Mouse (Mus musculus) midbrain, embryonic 12.5 days (tissue): ENCODE results near the gene Vim. TPM values are rescaled to one million over a fixed set of nuclear protein-coding genes. Genes with fewer than 3 reads are reported as not detected.

Source experiments
- ATAC-seq: fragments of 200-750 bp; cut with Nextera tagmentation; 2 replicates; pipeline ENCODE4 v1.8.0; 2017; ENCODE audit warnings: low read depth, moderate TSS enrichment, moderate library complexity; ENCODE audit not compliant: low FRiP score
- H3K27ac ChIP-seq: fragments of 300-500 bp; sonication (generic); replicated peaks from 2 replicates; pipeline ENCODE4 v1.5.1; 2016; ENCODE audit warnings: mild to moderate bottlenecking
- H3K27me3 ChIP-seq: fragments of 300-500 bp; sonication (generic); 2 replicates; pipeline ENCODE4 v1.6.1; 2016; ENCODE audit warnings: mild to moderate bottlenecking
- H3K36me3 ChIP-seq: fragments of 300-500 bp; sonication (generic); 2 replicates; pipeline ENCODE4 v1.6.1; 2016
- H3K4me1 ChIP-seq: fragments of 300-500 bp; sonication (generic); 2 replicates; pipeline ENCODE4 v1.6.1; 2016
- H3K4me2 ChIP-seq: fragments of 300-500 bp; sonication (generic); replicated peaks from 2 replicates; pipeline ENCODE4 v1.6.1; 2016; ENCODE audit warnings: mild to moderate bottlenecking, moderate library complexity
- H3K4me3 ChIP-seq: fragments of 300-500 bp; sonication (generic); 2 replicates; pipeline ENCODE4 v1.5.1; 2016; ENCODE audit warnings: mild to moderate bottlenecking
- H3K9ac ChIP-seq: fragments of 300-500 bp; sonication (generic); replicated peaks from 2 replicates; pipeline ENCODE4 v1.6.1; 2016; ENCODE audit warnings: mild to moderate bottlenecking, moderate library complexity
- H3K9me3 ChIP-seq: fragments of 300-500 bp; sonication (generic); 2 replicates; pipeline ENCODE4 v1.6.1; 2016; ENCODE audit warnings: mild to moderate bottlenecking
- WGBS: fragments of 180-500 bp; shearing (Covaris S2); methylation state at CpG from one replicate; pipeline ENCODE4 v1.1.7; 2016; 5-methylcytosine and 5-hydroxymethylcytosine counted together
- polyA plus RNA-seq: library from polyadenylated mRNA; unstranded; fragments of >200 nt; fragmentation: Nextera tagmentation; extraction: Ambion mirVana; gene quantifications from 2 replicates; pipeline ENCODE4 v1.2.1, GENCODE M21; 2016

Vim gene
- polyA plus RNA-seq, result 1,184 and 1,191 TPM in 2 replicates

DNA sequence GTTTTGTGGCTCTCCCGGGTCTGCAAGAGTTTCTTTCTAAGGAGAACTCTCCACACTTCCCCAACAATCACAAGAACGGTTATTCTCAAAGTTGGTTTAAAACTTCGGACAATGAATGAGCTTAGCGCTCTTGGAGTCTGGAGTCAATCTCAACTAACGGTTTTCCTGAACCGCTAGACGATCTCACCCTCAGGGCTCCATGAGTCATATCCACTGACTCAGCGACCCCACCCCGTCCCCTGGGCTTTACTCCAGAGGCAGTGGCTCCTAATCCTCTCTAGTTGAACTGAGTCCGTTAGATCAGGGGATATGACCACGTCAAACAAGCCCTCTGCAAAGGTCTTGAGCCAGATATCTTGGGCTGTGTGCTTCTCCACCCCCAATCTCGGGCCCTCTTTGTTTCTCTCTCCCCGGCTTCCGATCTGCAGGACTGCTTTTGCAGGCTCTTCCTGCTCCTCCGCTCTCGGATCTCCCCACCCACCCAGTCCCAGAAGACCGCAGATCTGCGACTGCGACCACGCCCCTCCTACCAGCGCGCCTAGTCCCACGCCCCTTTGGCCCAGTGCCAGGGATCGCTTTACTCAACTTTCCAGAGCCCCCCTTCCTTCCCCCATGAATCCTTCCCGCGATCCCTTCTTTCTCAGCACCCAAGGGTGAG is at the start of gene Vim:
Vim (plus strand) TSS at position 520 of the 658 bp plus-strand sequence.
- under 1% methylated on average over 26 of the region's 26 CpGs for WGBS
- peaks cover 34% of the 10 kb centered on the region for H3K4me1 ChIP-seq

DNA sequence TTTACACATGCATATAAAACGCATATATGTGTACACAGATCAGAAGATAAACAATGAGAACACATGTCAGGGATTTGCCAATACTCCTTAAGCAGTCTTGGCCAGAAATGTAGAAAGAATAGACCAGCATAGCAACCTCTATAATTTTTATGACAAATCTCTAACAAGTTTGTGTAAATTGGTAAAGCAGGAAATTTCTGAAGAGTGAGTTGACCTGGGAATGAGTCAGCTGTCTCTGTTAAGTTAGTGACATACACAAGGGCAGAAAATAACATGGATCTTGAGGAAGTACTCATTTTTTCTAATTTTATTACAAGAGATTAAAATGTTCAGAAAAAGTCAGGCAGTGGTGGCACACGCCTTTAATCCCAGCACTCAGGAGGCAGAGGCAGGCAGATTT is 47.5 kb upstream of the Vim start:
- H3K27me3 ChIP-seq, result 0 out of 2 replicates have a peak, but pooled peaks cover 6% of the 10 kb centered on the region
- no peak overlapping the region for H3K4me3 ChIP-seq
- no peak for ATAC-seq
- H3K4me1 ChIP-seq, result 0 out of 2 replicates have a peak, but pooled peaks cover 4% of the 10 kb centered on the region
- H3K9ac ChIP-seq, result no peak overlapping the region
- H3K36me3 ChIP-seq, result no peaks in the 10 kb centered on the region
- no peaks in the 10 kb centered on the region for H3K9me3 ChIP-seq
- 93% methylated on average over 2 of the region's 2 CpGs for WGBS
- H3K27ac ChIP-seq, result no peak overlapping the region
- H3K4me2 ChIP-seq, result no peak overlapping the region

More for the DNA sequence above, at the start of gene Vim:
- Histone ChIP-seq H3K27ac (peak within 1 kb of the TSS; percentile 97), H3K4me2 (peak within 1 kb of the TSS; percentile 63), H3K36me3 (peaks cover 12% of the 10 kb centered on the region), H3K4me3 (peak within 1 kb of the TSS; percentile 94), H3K9me3 (no peaks in the 10 kb centered on the region), H3K9ac (peak within 1 kb of the TSS; percentile 98), H3K27me3 (no peaks in the 10 kb centered on the region)
- ATAC-seq, result peak; percentile 88

DNA sequence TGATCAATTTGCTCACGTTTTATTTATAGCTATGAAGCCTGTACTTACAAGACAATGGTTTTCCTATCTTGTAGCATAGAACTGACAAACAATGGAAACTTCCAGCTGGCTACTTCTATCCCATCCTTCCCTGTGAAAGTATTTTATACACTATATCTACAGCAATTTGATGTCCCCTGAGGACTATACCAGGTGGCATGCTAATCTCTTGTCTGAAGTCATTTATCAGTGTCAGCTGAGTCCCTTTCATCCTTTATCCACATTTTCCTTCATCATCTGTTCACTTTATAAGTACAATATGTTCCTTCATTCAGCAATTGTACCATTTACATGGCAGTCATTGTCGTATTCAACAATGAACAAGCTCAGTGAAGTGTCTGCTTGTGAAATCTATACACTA is 46.6 kb upstream of the Vim start:
- Histone ChIP-seq H3K4me3 (no peak overlapping the region), H3K27me3 (0 out of 2 replicates have a peak, but pooled peaks cover 6% of the 10 kb centered on the region), H3K27ac (no peak overlapping the region), H3K36me3 (no peaks in the 10 kb centered on the region), H3K9me3 (no peaks in the 10 kb centered on the region), H3K9ac (no peak overlapping the region), H3K4me1 (0 out of 2 replicates have a peak, but pooled peaks cover 4% of the 10 kb centered on the region), H3K4me2 (no peak overlapping the region)
- ATAC-seq, result no peak
- 60% methylated on average over 2 of the region's 2 CpGs for WGBS

DNA sequence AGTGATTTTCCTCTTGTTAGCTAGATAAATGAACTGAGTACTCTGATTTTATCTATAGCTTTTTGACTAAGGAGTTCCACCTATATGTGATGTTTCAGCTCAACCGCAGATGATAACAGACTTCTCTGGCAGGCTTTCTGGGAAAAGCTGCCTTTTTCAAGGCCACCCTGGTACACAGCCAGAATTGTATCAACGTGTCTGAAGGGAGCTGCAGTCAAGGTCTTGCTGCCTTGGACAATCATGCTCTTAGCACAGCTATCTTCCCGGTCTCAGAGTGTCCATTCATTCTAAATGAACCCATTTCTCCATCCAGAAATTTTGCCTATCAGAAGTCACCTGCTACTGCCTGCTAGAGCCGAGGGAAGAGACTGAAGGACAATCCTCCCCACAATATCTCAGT is 46.2 kb upstream of the Vim start:
- no peak overlapping the region for H3K9ac ChIP-seq
- H3K4me1 ChIP-seq, result 0 out of 2 replicates have a peak, but pooled peaks cover 4% of the 10 kb centered on the region
- ATAC-seq, result no peak
- H3K27me3 ChIP-seq, result 0 out of 2 replicates have a peak, but pooled peaks cover 6% of the 10 kb centered on the region
- H3K36me3 ChIP-seq, result no peaks in the 10 kb centered on the region
- no peaks in the 10 kb centered on the region for H3K9me3 ChIP-seq
- no peak overlapping the region for H3K27ac ChIP-seq
- H3K4me2 ChIP-seq, result no peak overlapping the region
- H3K4me3 ChIP-seq, result no peak overlapping the region
- 79% methylated on average over 4 of the region's 4 CpGs for WGBS

DNA sequence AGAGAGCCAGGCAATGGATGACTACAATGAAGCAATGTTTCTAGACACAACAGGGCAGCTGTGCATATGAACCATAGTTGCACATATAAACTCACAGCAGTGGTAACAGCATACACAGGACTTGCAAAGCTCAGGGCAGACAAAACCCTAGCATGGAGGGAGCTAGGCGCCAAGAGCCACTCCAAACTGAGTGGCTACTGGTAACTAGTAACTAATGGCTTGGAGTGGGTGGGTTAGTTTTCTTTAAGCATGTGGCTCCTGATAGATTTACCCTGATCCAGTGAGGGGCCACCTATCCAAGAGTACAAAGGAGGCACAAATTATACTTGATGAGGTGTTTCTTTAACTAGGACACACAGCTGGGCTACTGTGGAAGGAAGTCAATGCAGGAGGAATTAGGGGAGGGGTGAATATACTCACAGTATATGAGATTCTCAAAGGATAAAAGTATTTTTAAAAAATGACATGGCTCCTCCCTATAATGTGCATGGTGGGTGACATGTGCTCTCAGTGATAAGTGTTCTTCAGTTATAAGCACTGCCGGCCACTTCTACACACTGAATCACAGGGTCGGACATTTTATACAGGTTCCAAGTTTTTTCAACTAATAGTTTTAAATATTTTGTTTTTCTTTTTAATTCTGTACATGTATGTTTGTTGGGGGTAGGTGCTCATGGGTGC is 44.3 kb upstream of the Vim start:
- ATAC-seq, result 0 out of 2 replicates have a peak, but pooled peaks have one; percentile 14
- no peaks in the 10 kb centered on the region for H3K36me3 ChIP-seq
- no peak overlapping the region; the same call in 1 of the 2 replicates for H3K9ac ChIP-seq
- H3K27me3 ChIP-seq, result 0 out of 2 replicates have a peak, but pooled peaks cover 6% of the 10 kb centered on the region
- H3K4me3 ChIP-seq, result no peak overlapping the region
- no peak overlapping the region for H3K27ac ChIP-seq
- no peak overlapping the region for H3K4me2 ChIP-seq
- H3K4me1 ChIP-seq, result 0 out of 2 replicates have a peak, but pooled peaks cover 4% of the 10 kb centered on the region
- H3K9me3 ChIP-seq, result no peaks in the 10 kb centered on the region
- WGBS, result 95% methylated on average over 3 of the region's 3 CpGs

DNA sequence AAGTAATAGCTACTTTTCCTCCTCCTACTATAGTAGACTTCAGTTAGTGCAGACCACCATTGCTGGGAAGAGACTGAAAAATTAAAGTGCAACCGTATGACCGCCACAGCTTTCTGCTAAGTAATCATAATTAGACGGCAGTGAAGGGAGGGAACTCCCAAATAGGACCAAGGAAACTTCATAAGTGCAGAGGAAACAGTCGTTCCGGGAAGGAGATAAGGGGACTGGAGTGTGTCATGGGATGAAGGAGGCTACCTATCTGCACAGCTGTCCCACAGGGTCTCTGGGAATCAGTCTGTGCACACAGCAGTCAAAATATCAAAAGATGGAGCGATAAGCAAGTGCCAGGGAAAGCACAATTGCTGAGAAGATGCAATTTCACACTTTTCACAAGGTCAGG is 43.1 kb upstream of the Vim start:
- Histone ChIP-seq H3K9ac (no peak overlapping the region), H3K4me3 (no peak overlapping the region), H3K27ac (no peak overlapping the region), H3K4me1 (0 out of 2 replicates have a peak, but pooled peaks cover 7% of the 10 kb centered on the region), H3K36me3 (no peaks in the 10 kb centered on the region), H3K27me3 (0 out of 2 replicates have a peak, but pooled peaks cover 6% of the 10 kb centered on the region), H3K4me2 (no peak overlapping the region), H3K9me3 (no peaks in the 10 kb centered on the region)
- no peak for ATAC-seq
- 93% methylated on average over 6 of the region's 6 CpGs for WGBS

DNA sequence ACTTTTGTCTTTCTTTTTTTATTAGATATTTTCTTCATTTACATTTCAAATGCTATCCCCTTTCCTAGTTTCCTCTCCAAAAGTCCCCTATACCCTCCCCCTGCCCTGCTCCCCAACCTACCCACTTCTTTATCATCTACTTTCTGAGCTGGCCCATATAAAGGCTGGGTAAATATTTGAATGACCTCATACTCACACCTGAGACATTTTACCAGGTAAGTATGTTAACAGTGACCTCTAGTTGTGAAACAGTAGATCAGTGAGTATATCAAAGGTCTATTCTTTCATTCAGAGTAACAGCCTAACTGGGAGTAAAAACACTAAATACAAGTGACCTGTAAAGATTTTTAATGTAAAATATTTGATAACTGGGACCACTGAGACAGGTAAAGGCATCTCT is 37.0 kb upstream of the Vim start:
- Histone ChIP-seq H3K9me3 (no peaks in the 10 kb centered on the region), H3K27me3 (no peaks in the 10 kb centered on the region), H3K4me2 (no peak overlapping the region), H3K36me3 (no peaks in the 10 kb centered on the region), H3K4me3 (no peak overlapping the region), H3K9ac (no peak overlapping the region), H3K27ac (no peak overlapping the region), H3K4me1 (0 out of 2 replicates have a peak, but pooled peaks cover 3% of the 10 kb centered on the region)
- ATAC-seq, result no peak

DNA sequence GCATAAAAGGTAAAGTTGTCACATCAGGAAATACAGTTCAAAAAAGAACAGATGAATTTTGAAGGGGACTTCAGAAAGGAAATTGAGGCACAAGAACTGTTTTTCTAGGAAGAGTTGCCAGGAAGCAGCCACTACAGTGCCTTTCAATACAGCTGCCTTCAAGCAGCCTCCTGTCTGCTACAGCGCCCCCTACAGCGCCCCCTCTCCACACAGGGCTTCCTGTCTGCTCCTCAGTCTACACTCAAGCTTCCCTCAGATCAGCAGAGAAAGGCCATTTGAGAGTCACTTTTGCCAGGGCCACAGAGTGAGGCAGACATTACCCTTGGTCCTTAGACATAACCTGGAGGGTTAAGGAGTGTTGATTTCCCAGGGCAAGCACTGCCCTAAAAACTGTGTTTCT is 36.0 kb upstream of the Vim start:
- Histone ChIP-seq H3K36me3 (no peaks in the 10 kb centered on the region), H3K4me3 (no peak overlapping the region), H3K27me3 (no peaks in the 10 kb centered on the region), H3K9me3 (no peaks in the 10 kb centered on the region), H3K4me1 (0 out of 2 replicates have a peak, but pooled peaks cover 3% of the 10 kb centered on the region), H3K27ac (no peak overlapping the region), H3K4me2 (no peak overlapping the region), H3K9ac (no peak overlapping the region)
- WGBS, result 19% methylated on average over 2 of the region's 2 CpGs
- no peak; the same call in 1 of the 2 replicates for ATAC-seq

DNA sequence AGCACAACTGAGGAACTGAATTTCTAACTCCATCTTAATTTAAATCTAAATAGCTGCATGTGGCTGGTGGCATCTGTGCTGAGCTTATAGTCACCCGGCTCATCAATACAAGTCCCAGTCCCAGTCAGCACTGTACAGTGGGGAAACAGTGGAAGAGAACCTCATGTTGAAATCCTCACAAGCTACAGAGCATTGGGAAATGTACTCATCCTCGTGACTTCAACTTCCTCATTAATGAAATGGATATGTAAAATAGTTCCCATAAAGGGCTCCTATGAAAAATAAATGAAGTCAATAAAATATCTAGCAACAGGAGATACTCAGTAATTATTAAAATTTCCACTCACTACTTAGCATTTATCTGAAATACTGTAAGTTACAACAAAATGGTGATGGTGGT is 35.5 kb upstream of the Vim start:
- Histone ChIP-seq H3K27me3 (no peaks in the 10 kb centered on the region), H3K4me2 (no peak overlapping the region), H3K9me3 (no peaks in the 10 kb centered on the region), H3K9ac (no peak overlapping the region), H3K27ac (no peak overlapping the region), H3K4me3 (no peak overlapping the region), H3K36me3 (no peaks in the 10 kb centered on the region), H3K4me1 (0 out of 2 replicates have a peak, but pooled peaks cover 3% of the 10 kb centered on the region)
- no peak for ATAC-seq
- WGBS, result 72% methylated on average over 2 of the region's 2 CpGs

DNA sequence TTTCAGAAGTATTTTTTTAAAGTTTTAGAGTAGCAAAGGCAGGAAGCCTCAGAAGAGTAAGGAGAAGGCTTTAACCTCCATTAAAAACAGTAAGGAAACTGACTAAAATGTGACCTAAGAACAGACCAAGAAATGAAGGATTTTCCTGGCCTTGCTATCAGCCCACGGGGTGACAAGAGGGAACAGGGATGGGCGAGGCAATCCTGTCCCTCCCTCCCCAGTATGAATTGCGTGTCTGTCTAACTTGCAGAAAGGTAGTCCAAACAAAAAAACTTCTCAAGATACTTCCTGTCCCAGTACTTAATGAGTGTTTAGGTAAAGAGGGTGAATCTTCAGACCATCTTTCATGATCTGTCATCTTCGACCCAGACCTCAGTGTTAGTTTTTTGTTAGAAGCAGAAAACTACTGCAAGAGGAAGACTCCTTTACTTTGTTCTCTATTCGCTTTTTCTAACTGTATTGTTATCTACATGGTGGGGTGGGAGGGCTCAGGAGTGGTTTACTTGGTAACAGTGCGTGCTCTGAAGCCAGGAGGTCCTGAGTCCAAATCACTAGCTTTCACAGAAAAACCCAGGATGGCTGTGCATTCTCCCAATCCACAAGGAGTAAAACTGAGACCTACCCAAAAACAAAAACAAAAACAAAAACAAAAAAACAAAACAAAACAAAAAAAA is 34.9 kb upstream of the Vim start:
- H3K36me3 ChIP-seq, result no peaks in the 10 kb centered on the region
- H3K9me3 ChIP-seq, result no peaks in the 10 kb centered on the region
- H3K9ac ChIP-seq, result no peak overlapping the region
- H3K4me2 ChIP-seq, result no peak overlapping the region
- H3K27me3 ChIP-seq, result no peaks in the 10 kb centered on the region
- no peak overlapping the region for H3K27ac ChIP-seq
- 75% methylated on average over 6 of the region's 6 CpGs for WGBS
- H3K4me3 ChIP-seq, result no peak overlapping the region
- ATAC-seq, result no peak
- peaks cover 6% of the 10 kb centered on the region; the same call in 1 of the 2 replicates for H3K4me1 ChIP-seq

DNA sequence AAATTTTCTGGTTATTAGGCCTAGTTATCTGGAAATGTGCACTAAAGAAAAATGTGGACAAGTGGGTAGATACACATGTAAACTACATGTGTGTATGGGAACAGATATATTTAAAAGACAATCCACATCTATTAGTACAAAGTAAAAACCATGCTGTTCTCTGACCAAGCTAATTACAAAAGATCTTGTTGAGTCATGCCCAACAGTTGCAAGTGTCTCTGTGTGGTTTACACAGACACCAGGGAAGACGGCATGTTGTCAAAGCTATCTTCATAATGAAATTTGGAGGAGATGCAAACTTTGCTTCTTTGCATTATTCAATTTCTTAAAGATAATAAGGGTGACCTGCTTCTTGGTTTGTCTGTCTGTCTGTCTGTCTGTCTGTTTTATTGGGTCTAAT is 33.9 kb upstream of the Vim start:
- Histone ChIP-seq H3K27me3 (no peaks in the 10 kb centered on the region), H3K9me3 (no peaks in the 10 kb centered on the region), H3K4me3 (no peak overlapping the region), H3K4me2 (no peak overlapping the region), H3K27ac (no peak overlapping the region), H3K4me1 (peaks cover 11% of the 10 kb centered on the region), H3K9ac (no peak overlapping the region), H3K36me3 (no peaks in the 10 kb centered on the region)
- no peak for ATAC-seq
- WGBS, result 85% methylated on average over 1 of the region's 1 CpGs
